Mouse (Mus musculus): ENCODE results near the gene Metrnl.

The Metrnl gene

DNA sequence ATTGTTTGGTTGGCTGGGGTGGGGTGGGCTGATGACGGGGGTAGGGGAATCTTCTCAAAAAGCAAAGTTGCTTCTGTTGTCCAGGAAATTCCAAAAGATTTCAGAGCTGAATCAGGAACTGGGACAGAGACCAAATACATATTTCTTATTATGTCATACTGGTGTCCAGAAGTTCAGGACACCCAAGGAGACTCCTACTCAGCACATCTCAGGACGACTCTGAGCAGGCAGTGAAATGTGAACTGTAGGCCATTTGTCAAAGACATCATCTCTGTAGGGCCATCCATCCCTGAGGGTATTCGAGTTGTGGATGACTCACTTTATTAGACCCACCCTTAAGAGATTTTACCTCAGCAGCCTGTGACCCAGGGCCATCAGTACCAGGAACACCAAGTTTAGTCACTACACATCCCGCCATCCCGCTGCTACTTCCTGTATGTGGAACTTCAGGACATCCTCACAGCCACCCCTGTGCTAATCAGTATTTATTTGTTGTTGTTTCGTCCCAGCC is 15.8 kb upstream of the Metrnl start:
- no peak for DNase-seq (ENCODE audit: low read depth, low spot score)

DNA sequence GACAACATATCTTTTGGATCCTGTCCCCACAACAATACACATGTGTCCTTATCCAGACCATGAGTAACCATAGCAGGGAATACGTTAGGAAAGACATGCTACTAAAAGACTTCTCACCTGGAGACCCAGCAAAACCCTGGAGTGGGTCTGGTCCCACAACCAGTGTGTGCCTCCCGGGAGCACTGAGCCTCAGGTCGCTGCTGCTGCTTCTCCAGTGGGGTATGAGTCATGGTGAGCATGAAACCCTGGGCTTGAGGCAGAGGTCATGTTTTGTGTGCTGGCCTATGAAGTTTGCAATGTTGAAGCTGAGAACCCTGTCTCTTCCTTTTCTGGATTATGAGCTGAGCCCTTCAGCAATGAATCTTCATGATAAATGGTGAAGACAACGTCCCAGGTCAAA is 15.3 kb upstream of the Metrnl start:
- DNase-seq (ENCODE audit: low read depth, low spot score), result no peak

DNA sequence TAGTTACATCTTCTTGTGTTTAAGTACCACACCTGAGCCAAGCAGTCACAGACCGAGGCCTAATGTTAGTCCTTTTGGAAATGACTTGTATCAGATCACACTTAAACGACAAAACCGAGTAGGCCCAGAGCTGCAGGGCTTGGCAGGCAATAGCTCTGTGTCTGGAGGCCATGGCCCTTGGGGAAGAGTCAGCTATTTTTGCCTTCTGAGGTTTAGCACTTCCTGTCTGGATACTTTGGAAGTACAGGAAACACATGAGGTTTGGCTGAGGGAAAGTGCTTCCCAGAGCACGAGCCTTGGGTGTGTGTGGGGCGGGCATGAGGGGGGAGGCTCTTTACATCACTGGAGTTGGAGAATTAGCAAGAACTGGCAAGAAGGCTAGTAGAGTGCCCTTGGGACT is 14.7 kb upstream of the Metrnl start:
- no peak for DNase-seq (ENCODE audit: low read depth, low spot score)

DNA sequence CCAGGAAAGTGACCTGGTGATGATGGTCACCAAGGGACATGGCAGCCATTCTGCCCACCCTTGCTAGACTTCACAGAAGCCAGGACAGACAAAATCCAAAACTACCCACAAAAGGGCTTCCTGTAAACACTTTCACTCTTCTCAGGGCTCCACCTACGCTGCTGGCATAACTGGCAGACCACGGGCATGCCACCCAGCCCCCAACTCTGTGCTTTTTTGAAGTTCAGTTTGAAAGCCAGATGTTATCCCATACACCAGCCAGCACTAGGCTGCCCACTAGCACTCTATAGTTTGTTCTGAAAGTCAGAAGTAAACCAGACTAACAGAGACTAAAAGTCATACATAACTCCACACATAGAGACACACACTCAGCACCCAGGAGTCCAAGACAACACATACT is 13.3 kb upstream of the Metrnl start:
- no peak for DNase-seq (ENCODE audit: low read depth, low spot score)

DNA sequence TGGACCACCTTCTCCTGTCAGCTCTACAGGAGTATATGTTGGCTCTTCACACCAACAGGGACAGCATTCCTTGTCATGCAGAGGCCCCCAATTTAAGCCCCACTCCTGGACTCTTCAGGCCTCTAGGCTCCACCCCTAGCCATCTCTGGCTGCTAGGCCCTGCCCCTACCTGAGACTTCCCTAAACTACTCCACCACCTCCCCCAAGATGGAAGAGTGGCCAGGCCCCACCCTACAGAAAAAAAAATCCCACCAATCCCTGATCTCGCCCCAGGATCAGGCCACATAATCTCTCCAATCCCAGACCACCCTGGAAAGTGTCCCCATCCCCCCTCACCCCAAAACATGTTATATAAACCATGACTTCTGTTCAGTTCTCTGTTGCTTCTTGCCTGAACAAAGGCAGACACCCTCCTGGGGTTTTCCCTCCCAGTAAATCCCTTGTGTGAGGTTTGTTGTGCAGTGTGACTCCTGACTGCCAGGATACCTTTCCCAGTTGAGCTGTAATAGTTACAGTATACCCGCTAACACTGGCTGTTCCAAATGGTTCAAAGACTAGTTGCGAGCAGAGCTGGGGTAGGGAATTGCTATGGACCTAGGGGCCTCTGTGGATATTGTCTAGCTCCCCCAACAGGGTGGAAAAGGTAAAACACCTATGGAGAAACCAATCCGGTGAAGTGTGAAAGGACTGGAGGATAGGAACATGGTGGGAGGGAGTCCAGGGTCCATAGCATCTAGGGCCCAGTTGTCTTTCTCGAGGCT is 5.9 kb upstream of the Metrnl start:
- no peak for DNase-seq (ENCODE audit: low read depth, low spot score)

DNA sequence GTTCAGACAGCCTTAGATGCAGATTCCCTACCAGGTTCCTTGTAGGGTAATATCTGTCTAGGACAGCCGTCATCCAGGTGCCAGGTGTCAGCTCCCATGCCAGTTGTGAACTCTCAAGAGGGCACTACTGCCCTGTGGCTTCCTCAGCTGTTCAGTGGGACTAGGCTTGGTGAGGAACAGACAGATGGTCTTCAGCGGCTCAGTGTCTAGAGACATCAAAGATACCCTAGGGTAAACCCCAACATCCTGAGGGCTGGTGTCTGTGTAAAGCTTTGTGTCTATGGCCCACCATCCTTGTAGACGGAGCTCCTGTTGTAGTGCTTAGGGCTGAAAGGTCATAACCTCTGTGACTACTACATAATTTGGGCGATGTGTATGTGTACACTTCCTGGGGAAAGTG is 4.1 kb upstream of the Metrnl start:
- DNase-seq (ENCODE audit: low read depth, low spot score), result no peak

DNA sequence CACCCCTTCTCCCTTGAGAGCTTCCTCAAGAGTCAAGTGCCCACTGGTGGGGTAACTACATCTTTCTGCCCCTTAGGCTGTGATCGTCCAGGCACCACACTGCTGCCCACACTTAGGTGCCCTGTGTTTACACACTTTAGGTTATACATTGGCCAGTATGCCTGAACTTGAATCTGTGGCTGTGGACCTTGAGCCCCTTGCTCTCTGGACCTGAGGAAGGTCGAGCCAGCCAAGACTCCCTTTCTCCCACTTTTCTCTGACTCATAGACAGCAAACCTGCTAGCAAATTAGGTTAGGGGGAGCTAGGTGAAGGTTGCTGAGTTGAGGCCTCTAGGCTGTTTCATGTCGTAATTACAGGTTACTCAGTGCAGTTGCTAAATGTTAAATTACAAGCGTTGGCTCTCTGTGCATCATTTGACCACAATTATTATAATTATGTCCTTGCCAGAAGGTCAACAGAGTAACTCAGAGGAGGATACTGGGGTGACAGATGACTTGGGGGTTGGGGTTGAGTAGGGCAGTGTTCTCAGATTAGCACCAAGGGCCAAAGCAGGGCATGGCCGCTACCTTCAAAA is 2.9 kb upstream of the Metrnl start:
- no peak for DNase-seq (ENCODE audit: low read depth, low spot score)

DNA sequence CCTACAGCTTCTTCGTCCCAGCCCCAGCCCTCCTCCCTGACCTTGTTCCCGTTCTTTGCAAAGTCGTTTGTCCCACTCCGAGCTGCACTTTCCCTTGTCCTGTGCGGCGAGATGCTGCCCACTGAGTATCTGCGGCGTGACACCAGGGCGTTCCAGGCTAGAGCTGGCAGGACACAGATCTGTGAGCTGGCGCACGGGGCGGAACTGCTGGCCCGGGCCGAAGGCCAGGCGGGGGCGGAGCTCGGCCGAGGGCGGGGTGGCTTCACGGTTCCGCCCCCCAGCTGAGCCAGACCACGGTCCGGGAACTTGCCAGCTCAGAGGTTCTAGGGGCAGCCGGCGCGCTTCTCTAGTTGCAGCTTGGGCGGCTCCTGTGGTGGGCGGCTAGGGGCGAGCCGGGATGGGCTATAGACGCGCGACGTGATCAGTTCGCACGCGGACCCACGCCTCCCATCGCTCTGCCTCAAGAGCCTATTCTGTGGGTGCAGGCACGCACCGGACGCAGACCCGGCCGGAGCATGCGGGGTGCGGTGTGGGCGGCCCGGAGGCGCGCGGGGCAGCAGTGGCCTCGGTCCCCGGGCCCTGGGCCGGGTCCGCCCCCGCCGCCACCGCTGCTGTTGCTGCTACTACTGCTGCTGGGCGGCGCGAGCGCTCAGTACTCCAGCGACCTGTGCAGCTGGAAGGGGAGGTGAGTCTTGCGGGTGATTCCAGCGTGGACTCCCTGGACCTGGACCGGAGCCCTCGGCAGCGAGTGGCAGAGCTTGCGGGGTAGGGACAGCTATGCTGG is 959 bp downstream of the Metrnl start:
- no peak for DNase-seq (ENCODE audit: low read depth, low spot score)

DNA sequence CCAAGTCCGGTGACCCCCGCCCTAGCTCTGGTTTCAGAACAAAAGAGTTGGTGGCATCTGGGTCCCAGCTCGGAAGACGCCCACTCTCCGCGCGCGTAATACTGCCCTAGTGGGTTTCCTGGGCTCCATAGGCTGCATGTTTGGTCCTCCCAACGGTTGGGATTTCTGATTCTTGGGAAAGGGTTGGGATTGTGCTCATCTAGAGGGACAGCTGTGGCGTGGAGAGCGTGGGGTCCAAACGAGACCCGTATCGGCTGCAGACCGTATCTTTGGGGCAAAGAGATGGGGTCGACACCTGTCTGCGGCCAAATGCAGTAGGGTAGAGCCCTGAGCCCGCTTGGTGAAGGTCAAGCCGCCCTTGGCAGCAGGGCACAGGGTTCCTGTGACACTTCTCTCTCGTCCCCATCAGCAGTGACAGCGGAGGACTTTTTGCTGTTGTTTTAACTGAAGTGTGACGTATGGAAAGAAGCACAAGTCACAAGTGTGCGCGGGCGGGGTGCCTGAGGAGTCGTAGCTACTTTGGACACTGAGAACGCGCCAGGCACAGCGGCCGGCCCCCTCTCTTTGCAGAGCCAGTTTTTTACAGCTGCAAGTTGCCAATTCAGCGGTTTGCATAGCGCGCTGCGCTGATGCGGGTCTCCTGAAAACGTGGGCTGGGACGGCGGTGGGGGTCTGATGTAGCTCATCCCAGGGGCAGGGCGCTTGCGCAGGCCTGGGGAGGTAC is 1.7 kb downstream of the Metrnl start:
- no peak for DNase-seq (ENCODE audit: low read depth, low spot score)

DNA sequence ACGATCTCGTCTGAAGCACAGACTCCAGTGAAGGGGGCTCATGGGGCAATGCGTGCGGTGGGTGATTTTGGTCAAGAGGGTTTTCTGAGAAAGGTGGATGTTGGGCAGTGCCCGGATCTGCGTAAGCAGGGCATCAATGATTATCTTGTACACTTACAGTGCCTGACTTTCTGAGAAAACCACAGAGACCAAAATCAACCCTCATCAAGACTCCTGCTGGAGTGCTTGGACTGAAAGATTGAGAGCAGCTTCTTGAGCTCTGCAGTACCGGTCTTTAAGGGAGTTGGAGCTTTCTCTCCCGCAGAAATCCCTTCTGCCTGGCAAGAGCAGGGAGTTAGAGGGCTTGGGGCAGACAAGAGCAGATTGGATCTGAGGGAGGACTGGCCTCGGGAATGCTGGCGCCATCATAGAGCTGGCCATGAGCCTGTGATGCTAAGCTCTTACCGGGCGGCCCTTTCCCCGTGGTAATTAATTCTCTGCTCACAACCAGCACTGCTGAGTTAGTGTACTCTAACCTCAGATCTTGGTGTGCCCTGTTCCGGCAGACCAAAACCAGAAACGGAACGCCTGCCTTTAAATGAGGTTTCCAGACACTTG is 2.4 kb downstream of the Metrnl start:
- no peak for DNase-seq (ENCODE audit: low read depth, low spot score)

DNA sequence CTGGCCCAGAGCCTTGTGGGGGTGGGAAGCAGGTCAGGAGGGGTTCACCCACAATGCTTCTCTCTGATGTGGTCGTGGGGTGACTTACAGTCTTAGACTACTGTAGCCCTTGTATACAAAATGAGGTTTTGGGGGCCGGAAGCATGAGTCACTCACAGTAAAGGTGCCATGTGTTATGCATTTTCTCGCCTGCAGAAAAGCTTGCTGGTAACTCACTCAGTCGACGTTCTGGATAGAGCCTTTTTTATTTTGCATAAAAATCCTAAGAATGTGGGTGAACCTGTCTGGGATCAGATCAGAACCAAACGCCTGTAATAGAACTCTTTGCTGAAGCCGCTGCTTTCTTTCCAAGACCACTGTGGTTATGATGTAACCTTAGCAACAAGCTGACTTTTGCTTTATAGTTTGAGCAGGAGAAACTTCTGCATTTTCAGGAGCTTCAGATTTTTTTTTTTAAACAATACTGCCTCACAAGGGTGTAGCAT is 5.2 kb downstream of the Metrnl start:
- DNase-seq (ENCODE audit: low read depth, low spot score), result no peak

DNA sequence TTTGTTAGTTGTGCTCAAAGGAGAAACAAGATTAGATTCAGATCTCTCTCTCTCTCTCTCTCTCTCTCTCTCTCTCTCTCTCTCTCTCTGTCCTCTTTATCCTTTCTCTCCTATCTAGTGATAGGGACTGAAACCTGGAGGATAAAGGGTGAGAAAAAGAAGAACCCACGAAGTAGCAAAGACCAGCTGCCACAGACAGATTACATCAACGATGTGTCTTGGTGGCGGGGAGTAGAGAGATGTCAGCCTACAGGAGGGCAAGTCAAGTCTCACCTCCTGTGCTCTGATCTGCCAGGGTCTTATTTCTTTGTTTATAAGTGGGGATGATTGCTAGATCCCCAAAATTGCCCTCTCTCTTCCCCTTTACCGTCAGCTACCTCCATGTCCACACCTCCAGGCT is 7.9 kb downstream of the Metrnl start:
- DNase-seq (ENCODE audit: low read depth, low spot score), result no peak

DNA sequence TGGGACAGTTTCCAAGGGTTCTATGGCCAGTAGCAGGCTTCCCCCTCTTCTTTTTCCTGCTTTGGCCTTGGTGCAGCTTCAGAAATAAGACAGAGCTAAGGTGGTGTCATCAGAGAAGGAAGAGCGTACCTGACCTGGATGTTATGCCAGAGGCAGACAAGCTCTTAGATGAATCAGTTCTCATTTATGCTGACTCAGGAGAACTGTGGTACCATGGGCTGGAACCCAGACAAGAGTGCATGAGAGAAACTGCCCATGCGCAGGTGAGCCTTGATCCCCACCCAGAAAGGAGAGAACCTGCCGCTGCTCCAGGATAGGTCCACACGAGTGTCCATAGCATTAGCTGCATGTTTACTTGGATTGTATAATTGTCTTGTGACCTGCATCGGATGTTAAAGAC is 8.9 kb downstream of the Metrnl start:
- DNase-seq (ENCODE audit: low read depth, low spot score), result no peak

DNA sequence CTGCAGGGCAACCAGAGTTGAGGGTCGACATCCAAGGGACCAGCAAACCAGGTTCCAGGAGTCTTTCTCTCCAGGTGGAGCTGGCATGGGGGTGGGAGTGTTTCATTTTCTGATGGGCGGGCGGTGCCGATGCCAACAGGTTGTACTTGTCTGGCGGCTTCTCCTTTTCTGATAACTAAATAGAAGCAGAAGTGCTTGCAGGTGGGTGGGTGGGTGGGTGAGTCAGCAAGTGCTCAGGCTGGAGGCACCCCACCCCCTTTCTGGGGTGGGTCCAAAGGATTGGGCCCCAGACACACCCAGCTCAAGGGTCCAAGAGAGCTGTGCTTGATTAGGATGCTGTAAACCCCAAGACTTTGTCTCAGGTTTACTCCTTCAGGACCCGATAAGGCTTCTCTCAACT is 11.6 kb downstream of the Metrnl start:
- DNase-seq (ENCODE audit: low read depth, low spot score), result no peak

DNA sequence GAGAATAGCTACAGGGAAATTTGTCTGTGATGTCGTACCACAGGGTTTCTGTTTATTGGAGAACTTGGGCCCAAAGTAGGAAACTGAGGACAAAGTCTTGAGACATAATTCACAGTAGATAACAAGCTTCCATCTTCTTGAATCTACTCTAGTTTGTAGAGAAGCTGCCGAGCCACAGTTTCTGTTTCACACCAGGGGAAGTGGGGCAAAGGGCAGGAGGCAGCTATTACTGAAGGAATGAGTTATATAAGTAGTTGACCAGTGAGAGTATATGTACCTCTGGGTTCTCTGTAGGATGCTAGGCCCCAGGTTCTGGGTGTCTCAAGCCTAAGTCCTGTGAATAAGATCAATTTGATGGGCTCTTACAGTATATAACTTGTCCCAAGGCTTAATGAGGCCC is 12.2 kb downstream of the Metrnl start:
- DNase-seq (ENCODE audit: low read depth, low spot score), result no peak

DNA sequence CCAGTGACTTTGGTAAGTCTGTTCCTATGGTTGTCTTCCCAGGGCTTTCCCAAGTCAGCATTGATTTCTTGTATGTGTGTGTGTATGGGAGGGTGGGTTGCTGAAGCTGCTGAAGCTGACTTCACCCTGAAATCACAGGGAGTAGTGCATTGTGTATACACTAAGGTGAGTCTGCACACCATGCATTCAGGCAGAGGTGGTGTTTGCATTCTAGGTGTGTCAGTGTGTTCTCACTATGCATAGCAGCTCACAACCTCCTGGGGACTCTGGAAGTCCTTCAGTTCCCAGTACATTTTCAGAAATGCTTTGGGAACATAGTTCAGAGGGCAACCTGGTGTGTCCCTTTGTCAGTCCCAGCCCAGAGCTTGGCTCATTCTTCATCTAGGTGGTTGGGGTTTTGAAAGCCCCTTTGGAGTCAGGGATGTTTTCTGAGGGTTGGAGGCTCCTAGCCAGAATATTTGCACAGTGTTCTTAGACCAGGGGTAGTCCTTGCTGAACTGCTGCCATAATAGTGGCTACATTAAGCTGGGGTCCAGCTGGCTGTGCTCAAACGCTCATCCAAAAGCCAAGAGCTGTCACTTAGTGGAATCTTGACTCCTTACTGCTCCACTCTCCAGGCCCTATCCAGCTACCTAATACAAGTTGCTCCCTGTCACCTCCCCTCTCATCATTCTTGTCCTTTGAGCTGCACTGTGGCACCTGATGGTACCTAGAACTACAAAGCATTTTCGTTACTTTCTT is 13.6 kb downstream of the Metrnl start:
- no peak for DNase-seq (ENCODE audit: low read depth, low spot score)

DNA sequence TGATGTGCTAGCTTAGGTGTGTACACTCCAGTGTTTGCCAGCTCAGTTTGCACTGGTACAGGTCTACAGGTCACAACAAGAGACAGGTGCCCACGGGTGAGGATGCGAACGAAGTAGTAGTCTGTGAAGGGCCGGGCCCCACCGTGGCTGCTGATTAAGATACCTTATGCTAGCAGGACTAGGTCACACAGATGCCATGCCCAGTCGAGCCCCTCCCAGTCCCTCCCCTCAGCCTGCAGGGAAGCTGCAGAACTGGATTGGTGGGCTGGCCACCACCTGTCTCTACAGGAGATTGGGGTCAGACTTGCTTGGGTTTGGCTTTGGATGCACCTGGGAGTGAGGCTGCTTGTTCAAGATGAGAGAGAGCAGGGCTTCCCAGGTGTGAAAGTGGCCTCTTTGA is 16.4 kb downstream of the Metrnl start:
- no peak for DNase-seq (ENCODE audit: low read depth, low spot score)

DNA sequence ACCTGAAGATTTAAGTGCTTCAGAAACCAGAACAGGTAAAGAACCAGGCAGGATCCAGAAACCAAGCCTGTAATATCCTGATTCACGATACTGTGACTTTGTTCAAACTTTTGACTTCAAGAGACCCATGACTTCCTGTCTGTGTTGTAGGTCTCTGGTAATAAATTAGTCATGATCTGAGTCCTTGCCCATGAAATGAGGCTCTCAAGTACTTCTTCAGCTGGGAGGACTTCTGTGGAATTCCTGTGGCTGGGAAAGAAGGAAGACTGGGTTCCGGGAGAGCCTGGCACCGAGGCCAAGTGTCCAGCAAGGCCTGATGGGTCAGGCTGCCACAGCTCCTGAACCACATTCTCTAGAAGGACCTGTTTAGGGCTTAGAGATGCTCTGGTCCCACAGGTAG is 19.4 kb downstream of the Metrnl start:
- DNase-seq (ENCODE audit: low read depth, low spot score), result no peak

DNA sequence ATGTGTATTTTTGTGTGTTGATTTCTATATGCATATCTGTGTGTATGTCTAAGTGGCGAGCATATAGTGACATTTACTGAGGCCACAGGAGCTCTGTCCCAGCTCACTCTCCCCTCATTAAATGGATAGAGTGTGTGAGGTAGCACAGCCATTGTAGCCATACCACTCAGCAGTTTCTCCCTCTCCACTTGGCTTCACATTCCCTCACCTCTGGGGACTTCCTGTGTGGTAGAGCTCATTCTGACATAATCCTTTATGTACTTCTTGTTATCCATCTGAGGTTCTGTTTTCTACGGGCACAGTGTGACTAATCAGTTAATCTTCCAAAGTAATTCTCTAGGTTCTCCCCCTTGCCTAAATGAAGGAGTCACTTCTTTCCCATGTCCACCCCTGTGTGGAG is 21.1 kb downstream of the Metrnl start:
- DNase-seq (ENCODE audit: low read depth, low spot score), result no peak

DNA sequence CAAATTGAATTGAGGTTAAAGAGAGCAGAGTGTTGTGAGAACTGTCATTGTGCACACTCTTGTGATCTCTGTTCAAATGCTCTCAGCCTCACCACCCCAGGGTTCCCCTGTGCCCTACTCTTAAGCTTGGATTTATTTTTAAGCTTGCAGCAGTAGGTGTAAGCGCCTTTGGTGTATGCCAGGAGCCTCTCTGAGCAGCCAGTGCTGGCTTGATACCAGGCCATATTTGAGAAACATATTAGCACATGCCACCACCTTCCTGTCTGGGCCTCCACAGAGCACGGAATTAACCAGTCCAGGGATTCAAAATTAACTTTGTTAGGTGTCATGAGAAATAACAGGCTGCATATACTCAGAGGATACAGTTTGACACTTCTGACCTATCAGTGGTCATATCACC is 25.3 kb downstream of the Metrnl start:
- DNase-seq (ENCODE audit: low read depth, low spot score), result no peak

DNA sequence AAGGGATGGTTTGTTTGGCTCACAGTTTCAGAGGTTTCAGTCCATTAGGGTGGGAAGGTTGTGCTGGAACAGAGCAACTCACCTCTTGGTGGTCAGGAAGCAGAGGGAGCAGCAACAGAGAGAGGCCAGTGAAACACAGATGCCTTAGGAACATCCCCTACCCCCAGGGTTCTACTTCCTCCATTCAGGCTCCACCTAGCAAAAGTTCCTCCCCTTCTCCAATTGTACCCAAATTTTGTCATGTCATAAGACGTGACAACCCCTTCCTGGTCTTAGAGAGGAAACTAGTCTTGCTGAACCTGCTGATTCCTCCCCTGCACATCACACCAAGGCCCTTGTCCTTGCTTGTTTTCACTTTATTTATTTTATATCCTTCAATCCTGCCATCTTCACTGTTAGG is 32.8 kb downstream of the Metrnl start:
- no peak for DNase-seq (ENCODE audit: low read depth, low spot score)

Measured in brain, embryonic 18.5 days (tissue).